Mouse (Mus musculus) intestine, embryonic 14.5 days (tissue): ENCODE measurements at regions not wholly inside any gene's neighbourhood (a gene's known extent, or its start where the extent isn't known, plus 50 kb on each side); places are given as distances from the start of the nearest gene placed in this dataset.

Source experiments
- ATAC-seq: fragments of 200-750 bp; cut with Nextera tagmentation; replicated peaks from 2 replicates; pipeline ENCODE4 v1.8.0; 2017; ENCODE audit warnings: low read depth, moderate number of reproducible peaks, moderate TSS enrichment, moderate library complexity; ENCODE audit not compliant: low FRiP score, low TSS enrichment
- DNase-seq: peaks from one replicate; pipeline ENCODE4 v3.0.0-alpha.2; 2018; ENCODE audit warnings: low spot score
- H3K27ac ChIP-seq: fragments of 300-500 bp; sonication (generic); 2 replicates; pipeline ENCODE4 v1.5.1; 2014; ENCODE audit warnings: low read depth, mild to moderate bottlenecking, control low read depth
- H3K27me3 ChIP-seq: fragments of 300-500 bp; sonication (generic); replicated peaks from 2 replicates; pipeline ENCODE4 v1.6.1; 2014; ENCODE audit warnings: low read length, control low read depth; ENCODE audit not compliant: control insufficient read depth, insufficient read depth
- H3K36me3 ChIP-seq: fragments of 300-500 bp; sonication (generic); 2 replicates; pipeline ENCODE4 v1.6.1; 2014; ENCODE audit warnings: low read length, control low read depth; ENCODE audit not compliant: control insufficient read depth, insufficient read depth
- H3K4me1 ChIP-seq: fragments of 300-500 bp; sonication (generic); replicated peaks from 2 replicates; pipeline ENCODE4 v1.6.1; 2014; ENCODE audit warnings: low read length, control low read depth, mixed read lengths; ENCODE audit not compliant: control insufficient read depth, insufficient read depth
- H3K4me2 ChIP-seq: fragments of 300-500 bp; sonication (generic); 2 replicates; pipeline ENCODE4 v1.6.1; 2014; ENCODE audit warnings: low read length
- H3K4me3 ChIP-seq: fragments of 300-500 bp; sonication (generic); 2 replicates; pipeline ENCODE4 v1.5.1; 2014; ENCODE audit warnings: low read depth, low read length, control low read depth, mixed read lengths
- H3K9ac ChIP-seq: fragments of 300-500 bp; sonication (generic); 2 replicates; pipeline ENCODE4 v1.6.1; 2014; ENCODE audit warnings: mild to moderate bottlenecking, low read length
- H3K9me3 ChIP-seq: fragments of 300-500 bp; sonication (generic); 2 replicates; pipeline ENCODE4 v1.6.1; 2016; ENCODE audit warnings: low read length, control low read depth; ENCODE audit not compliant: control insufficient read depth
- WGBS: fragments of 180-500 bp; shearing (Covaris S2); extraction: QIAGEN DNeasy Blood & Tissue Kit; methylation state at CpG from one replicate; pipeline ENCODE4 v1.1.7; 2014; 5-methylcytosine and 5-hydroxymethylcytosine counted together

DNA sequence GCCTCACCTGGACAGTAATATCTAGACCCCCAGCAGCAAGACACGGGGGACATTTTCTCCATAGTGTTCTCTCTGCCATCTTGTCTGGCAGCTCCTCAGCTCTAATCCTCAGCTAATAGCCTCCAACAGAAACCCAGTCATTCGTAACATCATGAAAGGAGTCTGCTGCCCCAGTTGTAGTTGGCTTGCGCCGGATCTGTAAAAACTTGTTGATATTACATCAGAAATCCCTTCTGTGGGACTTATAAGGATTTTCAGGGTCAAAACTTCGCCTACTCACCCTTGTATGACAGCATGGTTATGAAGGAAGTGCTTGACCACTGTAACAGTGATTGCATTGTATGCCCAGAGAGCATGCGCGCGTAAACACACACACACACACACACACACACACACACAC, 96.8 kb upstream of the Fat1 start:
- no peak overlapping the region for H3K4me2 ChIP-seq
- no peak for DNase-seq
- H3K4me3 ChIP-seq = no peak overlapping the region
- 85% methylated on average over 8 of the region's 8 CpGs for WGBS
- H3K9me3 ChIP-seq = no peaks in the 10 kb centered on the region
- no peak for ATAC-seq
- no peak overlapping the region for H3K27ac ChIP-seq
- no peaks in the 10 kb centered on the region for H3K27me3 ChIP-seq
- H3K4me1 ChIP-seq = 0 out of 2 replicates have a peak, but pooled peaks cover 5% of the 10 kb centered on the region
- H3K36me3 ChIP-seq = no peaks in the 10 kb centered on the region
- H3K9ac ChIP-seq = no peak overlapping the region

DNA sequence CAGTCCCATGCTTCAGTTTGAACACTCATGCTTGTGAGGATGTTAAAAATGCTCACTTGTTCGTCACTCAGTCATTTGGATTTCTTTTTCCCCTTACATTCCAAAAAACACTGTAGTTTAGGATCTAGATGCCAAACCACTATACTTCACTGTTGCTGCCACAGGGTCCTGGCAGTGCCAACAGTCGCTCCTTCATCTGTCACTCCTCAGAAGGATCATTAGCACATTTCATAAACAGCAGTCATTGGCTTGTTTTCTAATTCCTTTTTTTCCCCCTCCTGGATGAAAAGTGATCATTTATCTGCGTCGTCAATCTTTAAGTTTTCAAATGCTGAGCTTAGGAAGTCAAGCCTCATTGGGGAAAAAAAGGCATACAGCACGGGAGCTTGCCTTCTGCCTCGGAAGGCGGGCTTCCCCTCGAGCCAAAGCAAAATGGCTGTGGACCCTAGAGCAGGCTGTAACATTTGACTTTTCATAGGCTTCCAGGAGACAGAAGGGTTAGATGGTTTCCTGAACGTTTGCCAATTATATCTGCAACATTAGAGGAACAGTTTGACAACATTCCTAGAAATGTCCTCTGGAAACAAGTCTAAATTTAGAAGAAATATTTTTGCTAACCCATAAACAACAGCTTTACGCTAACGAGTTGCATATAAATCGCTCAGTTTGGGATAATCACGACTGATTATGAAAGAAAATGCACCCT, 95.6 kb upstream of the Fat1 start:
- Histone ChIP-seq H3K9ac (no peak overlapping the region), H3K27ac (no peak overlapping the region)

DNA sequence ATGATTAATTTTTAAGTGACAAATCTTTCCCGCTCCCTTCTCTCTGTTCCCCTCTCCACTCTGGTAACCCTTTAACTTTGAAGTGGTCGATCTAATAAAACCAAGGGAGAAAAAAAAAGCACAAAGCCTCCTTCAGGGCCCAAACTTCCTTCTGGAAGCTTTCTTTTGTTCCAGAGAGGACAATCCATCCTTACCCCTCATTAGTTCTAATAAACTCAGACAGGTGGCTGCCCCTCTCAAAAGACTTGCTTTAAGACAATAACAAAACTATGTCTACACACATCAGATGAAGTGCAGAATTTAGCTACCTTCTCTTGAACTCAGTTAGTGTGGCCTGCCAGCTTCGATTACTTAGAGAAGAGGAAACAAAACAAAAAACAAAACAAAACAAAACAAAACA, 94.6 kb upstream of the Fat1 start:
- DNase-seq (no peak), ATAC-seq (no peak)
- Histone ChIP-seq H3K9me3 (no peaks in the 10 kb centered on the region), H3K4me2 (no peak overlapping the region), H3K4me3 (no peak overlapping the region), H3K27ac (no peak overlapping the region), H3K4me1 (0 out of 2 replicates have a peak, but pooled peaks cover 5% of the 10 kb centered on the region), H3K36me3 (no peaks in the 10 kb centered on the region), H3K27me3 (no peaks in the 10 kb centered on the region), H3K9ac (no peak overlapping the region)
- WGBS = 61% methylated on average over 3 of the region's 3 CpGs

More for the DNA sequence above, 95.6 kb upstream of the Fat1 start:
- no peaks in the 10 kb centered on the region for H3K9me3 ChIP-seq
- ATAC-seq (no peak), DNase-seq (no peak)
- no peak overlapping the region for H3K4me3 ChIP-seq
- no peaks in the 10 kb centered on the region for H3K27me3 ChIP-seq
- H3K4me2 ChIP-seq = no peak overlapping the region
- 0 out of 2 replicates have a peak, but pooled peaks cover 5% of the 10 kb centered on the region for H3K4me1 ChIP-seq
- no peaks in the 10 kb centered on the region for H3K36me3 ChIP-seq
- WGBS = 68% methylated on average over 13 of the region's 13 CpGs

DNA sequence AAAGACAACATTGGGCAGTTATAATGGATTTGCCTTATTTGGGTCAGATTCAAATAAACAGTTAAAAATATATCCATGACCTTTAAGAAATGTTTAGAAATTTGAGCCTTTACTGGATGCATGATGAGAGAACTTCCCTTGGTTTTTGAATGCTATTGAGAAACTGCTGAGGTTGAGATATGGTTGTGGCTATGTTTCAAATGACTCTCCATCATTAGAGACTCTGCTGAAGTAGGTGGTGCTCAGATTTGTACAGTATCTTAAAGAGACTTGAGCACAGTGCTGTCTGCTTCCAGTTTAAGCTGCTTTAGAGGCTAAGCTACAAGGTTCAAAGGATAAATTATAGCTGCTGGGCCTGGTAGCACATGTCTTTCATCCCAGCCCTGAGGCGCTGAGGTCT, 90.9 kb upstream of the Fat1 start:
- no peak for ATAC-seq

DNA sequence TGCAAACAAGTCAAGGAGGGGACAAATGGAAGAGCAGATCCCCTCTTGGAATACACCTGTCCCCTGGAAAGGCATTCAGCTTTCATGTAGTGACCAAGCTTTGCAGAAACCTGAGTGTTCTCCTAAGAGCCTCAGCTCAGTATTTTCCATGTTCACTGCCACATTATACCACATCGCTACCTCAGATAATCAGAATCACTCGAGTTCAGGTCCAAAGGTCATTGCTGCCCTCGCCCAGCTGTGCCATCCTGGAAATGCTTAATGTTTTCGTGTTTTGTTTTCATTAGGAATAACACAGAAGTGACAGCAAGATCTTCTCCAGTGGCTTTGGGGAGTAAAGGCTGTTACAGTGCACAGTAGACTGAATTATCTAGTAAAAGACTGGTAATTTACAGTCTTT, 83.0 kb upstream of the Fat1 start:
- ATAC-seq (no peak), DNase-seq (no peak)
- WGBS = 63% methylated on average over 4 of the region's 4 CpGs
- Histone ChIP-seq H3K9ac (no peak overlapping the region), H3K4me1 (no peaks in the 10 kb centered on the region), H3K27ac (no peak overlapping the region), H3K36me3 (no peaks in the 10 kb centered on the region), H3K4me2 (no peak overlapping the region), H3K4me3 (no peak overlapping the region), H3K27me3 (no peaks in the 10 kb centered on the region), H3K9me3 (no peaks in the 10 kb centered on the region)

More for the DNA sequence above, 90.9 kb upstream of the Fat1 start:
- Histone ChIP-seq H3K4me1 (0 out of 2 replicates have a peak, but pooled peaks cover 5% of the 10 kb centered on the region), H3K4me3 (no peak overlapping the region), H3K9ac (no peak overlapping the region), H3K4me2 (no peak overlapping the region), H3K27ac (no peak overlapping the region), H3K9me3 (no peaks in the 10 kb centered on the region), H3K36me3 (no peaks in the 10 kb centered on the region), H3K27me3 (no peaks in the 10 kb centered on the region)
- DNase-seq = no peak
- 92% methylated on average over 1 of the region's 1 CpGs for WGBS

DNA sequence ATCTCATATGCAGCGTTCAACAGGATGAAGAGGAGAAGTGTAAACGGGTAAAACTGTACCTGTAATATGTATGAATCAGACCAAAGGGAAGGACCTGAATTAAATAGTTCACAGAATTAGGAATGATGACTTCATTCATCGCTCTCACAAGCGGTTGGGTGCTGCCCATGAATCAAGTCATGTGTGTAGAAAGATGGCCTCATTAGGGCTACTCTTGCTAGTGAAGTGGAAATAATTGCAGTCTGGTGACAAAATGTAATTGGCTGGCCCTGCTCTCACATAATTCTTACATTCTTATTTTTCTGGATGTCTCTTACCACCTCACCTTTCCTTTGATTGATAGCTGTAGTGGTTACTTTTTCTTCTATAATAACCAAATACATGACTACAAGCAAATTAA, 80.1 kb upstream of the Fat1 start:
- H3K36me3 ChIP-seq = no peaks in the 10 kb centered on the region
- H3K27me3 ChIP-seq = no peaks in the 10 kb centered on the region
- no peak overlapping the region for H3K4me2 ChIP-seq
- no peak overlapping the region for H3K27ac ChIP-seq
- no peak overlapping the region for H3K9ac ChIP-seq
- ATAC-seq (no peak), DNase-seq (no peak)
- H3K9me3 ChIP-seq = no peaks in the 10 kb centered on the region
- 91% methylated on average over 4 of the region's 4 CpGs for WGBS
- no peak overlapping the region for H3K4me3 ChIP-seq
- H3K4me1 ChIP-seq = no peaks in the 10 kb centered on the region

DNA sequence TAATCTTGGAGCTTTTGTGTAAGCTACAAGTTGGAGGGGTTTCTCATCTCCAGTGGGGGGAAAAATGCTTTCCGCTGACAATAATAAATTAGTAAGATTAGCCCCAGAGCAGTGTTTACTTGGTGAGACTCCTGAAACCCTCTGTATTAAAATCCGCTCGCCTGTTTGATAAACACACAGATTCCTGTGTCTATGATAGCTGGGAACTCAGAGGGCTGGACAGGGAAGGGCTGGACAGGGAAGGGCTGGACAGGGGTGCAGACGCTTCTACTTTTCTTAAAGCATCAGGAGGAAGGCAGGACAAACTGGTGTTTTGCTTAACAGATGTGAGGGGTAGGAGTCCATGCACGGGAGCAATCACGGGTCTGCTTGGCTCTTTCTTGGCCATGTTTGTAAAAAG, 68.0 kb upstream of the Fat1 start:
- DNase-seq = no peak
- H3K9ac ChIP-seq = no peak overlapping the region

DNA sequence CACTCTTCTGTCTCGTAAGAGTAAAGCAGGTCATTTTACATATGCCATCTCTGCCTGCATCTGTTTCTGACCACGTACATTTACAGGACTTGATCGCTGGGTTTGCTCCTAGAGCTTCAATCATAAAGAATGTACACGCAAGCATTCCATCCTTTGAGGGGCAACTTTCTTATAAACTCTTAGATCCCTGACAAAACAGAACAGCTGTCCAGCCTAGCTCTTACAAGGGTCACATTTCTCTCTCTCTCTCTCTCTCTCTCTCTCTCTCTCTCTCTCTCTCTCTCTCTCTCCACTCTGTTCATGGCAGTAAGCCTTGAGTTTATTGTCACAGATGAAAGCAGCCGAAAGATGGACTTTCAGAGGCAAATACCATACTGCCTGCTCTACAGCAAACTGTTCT, 67.6 kb upstream of the Fat1 start:
- WGBS = 25% methylated on average over 5 of the region's 5 CpGs
- peak overlapping the region; percentile 34 for H3K4me2 ChIP-seq

More for the DNA sequence above, 68.0 kb upstream of the Fat1 start:
- Histone ChIP-seq H3K36me3 (no peaks in the 10 kb centered on the region), H3K27ac (peak overlapping the region; percentile 55), H3K4me2 (peak overlapping the region; percentile 34), H3K27me3 (no peaks in the 10 kb centered on the region), H3K4me3 (no peak overlapping the region), H3K4me1 (peaks cover 30% of the 10 kb centered on the region), H3K9me3 (no peaks in the 10 kb centered on the region)
- WGBS = 28% methylated on average over 6 of the region's 6 CpGs
- no peak for ATAC-seq

DNA sequence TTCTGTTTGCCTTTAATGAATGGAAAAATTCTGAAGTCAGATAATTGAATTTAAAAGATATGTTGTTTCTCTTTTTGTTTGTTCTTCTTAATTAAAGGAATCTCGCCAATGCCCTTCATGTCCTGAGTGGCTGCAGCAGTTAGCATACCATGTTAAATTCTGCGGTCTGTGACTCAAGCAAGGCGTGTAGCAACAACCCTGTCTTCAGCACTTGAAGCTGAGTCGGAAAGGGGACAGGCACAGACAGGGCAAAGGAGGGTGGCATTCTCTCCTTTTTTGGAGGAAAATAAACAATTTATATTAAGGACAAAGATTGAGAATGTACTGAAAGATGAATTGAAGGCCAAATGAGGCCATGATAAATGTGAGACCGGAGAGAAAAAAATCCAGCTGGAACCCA, 58.2 kb upstream of the Fat1 start:
- WGBS = 52% methylated on average over 5 of the region's 5 CpGs

More for the DNA sequence above, 67.6 kb upstream of the Fat1 start:
- Histone ChIP-seq H3K36me3 (no peaks in the 10 kb centered on the region), H3K9me3 (no peaks in the 10 kb centered on the region), H3K27me3 (no peaks in the 10 kb centered on the region), H3K9ac (no peak overlapping the region), H3K4me3 (no peak overlapping the region), H3K27ac (peak overlapping the region; percentile 55), H3K4me1 (peaks cover 30% of the 10 kb centered on the region)
- no peak for DNase-seq
- ATAC-seq = no peak

More for the DNA sequence above, 58.2 kb upstream of the Fat1 start:
- no peaks in the 10 kb centered on the region for H3K9me3 ChIP-seq
- H3K36me3 ChIP-seq = no peaks in the 10 kb centered on the region
- no peak overlapping the region for H3K9ac ChIP-seq
- H3K4me2 ChIP-seq = no peak overlapping the region
- ATAC-seq (no peak), DNase-seq (no peak)
- H3K27me3 ChIP-seq = no peaks in the 10 kb centered on the region
- H3K4me3 ChIP-seq = no peak overlapping the region
- no peak overlapping the region for H3K27ac ChIP-seq
- no peaks in the 10 kb centered on the region; the same call in 1 of the 2 replicates for H3K4me1 ChIP-seq
